Mouse (Mus musculus) adrenal gland, postnatal 36 days (tissue): ENCODE measurements around the gene Gm5485. TPM values are rescaled to one million over a fixed set of nuclear protein-coding genes. Genes with fewer than 3 reads are reported as not detected.

Experiments used
- DNase-seq, 2 experiments: peaks; one replicate each; pipeline ENCODE4 v3.0.0; 2021; ENCODE audit warnings: mixed read lengths in 1 of 2
- long read RNA-seq, 2 experiments: library from polyadenylated mRNA; stranded (forward); transcript quantifications; one replicate each; pipeline ENCODE4 v2.0.0; 2021; ENCODE audit warnings: borderline sequencing depth in 2 of 2
- total RNA-seq, 2 experiments: library from RNA; stranded (reverse); gene quantifications; 2 replicates each; pipeline ENCODE4 v1.2.3; 2021

Gm5485 gene
- not detected for total RNA-seq
- long read RNA-seq, experiment 1: 0 reads
- long read RNA-seq, experiment 2: 0 reads

DNA sequence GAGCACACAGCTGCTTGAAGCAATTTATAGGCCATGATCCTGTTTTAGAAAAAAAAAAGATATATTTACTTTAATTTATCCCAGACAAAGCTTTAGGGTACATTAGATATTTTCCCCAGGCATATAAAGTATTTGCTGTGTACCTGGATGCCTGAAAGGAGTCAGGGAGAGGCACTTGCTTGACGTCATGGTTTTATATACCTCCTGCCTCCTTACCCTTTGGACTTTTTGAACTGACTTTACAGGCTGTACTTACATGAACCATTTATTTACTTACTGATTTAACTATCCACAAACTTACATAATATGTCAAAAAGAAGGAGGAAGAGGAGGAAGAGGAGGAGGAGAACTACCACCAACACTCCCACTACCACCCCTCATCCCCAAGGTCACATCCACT lies at the start of gene Gm5485:
Gene Gm5485, minus strand, starts transcription at position 171 of the 400 bp plus-strand sequence.
- no peak for DNase-seq

DNA sequence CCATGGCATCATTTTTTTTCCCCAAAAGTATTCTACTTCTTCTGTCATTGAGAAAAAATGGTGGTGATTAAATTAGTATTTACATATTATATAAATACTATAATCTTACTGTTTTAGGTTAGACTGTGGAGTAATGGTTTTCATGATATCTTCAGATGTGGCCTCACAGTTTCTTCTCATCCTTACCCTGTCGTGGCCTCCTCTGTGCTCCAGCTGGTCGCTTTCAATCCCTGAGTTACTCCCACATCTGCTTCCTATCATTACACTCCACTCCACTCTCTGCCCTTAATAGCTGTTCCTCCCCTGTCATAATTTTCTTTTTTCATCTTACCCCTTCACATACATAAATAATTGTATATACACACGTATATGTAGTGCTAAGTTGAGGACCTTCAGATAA lies 41.0 kb upstream of the Gm5485 start:
- no peak for DNase-seq

DNA sequence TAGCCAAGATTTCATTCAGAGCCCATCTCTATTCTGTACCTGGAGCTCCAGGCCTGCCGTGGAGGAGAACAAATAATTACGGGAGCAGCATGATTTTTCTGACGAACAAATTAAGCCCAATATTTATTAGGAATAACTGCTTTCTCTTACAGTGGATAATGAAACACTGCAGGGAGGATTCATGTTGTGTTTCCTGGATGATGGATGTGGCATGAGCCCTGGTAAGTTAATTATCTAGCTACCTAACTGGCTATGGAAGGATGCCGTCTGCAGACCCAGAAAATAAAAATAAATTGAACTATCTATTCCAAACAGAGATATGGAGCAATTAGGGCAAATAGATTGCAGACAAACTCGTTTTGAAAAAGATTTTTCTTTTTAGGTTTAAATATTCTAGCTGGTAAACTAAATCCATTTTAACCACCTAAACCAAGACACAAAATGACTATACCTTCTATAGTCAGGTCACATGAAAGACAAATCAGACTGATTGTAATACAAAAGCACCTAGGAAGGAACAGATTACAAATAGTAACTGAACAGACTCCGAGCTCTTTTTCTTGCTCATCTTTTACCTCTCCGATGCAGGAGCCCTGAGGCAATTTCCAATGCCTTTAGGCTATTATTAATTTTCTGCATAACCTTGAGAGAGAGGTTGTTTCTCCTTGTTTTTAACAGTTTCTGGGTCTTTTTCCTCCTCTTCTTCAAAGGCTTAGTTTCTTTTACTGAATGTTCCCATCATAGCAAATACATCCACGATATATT lies 34.1 kb upstream of the Gm5485 start:
- no peak for DNase-seq

GRCm38 (mm10) chr16:48444589-48444988 lies 32.4 kb upstream of the Gm5485 start:
- no peak for DNase-seq

DNA sequence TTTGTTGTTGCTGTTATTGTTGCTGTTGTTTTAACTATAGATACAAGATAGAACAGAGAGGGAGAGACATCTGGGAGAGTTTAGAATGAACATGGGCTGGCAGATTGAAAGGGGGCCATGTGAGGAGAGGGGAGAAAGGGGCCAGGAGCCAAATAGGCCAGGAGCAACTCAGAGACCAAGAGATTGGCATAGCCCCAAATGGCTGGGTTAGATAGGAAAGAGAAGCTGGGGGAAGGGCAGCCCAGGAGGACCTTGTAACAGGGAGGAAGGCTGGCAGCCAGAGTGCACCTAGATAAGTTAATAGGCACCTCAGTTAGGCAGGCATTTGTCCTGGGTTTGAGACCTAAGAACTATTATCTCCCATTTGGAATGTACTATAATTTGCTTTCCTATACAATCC lies 25.3 kb upstream of the Gm5485 start:
- DNase-seq: no peak

GRCm38 (mm10) chr16:48435454-48435853 lies 23.2 kb upstream of the Gm5485 start:
- no peak for DNase-seq

- no peak for DNase-seq
Observed at GRCm38 (mm10) chr16:48431027-48431426, 18.8 kb upstream of the Gm5485 start, which contains the start of gene Morc1. Gene Morc1 (plus strand): TSS chr16:48431237.

DNA sequence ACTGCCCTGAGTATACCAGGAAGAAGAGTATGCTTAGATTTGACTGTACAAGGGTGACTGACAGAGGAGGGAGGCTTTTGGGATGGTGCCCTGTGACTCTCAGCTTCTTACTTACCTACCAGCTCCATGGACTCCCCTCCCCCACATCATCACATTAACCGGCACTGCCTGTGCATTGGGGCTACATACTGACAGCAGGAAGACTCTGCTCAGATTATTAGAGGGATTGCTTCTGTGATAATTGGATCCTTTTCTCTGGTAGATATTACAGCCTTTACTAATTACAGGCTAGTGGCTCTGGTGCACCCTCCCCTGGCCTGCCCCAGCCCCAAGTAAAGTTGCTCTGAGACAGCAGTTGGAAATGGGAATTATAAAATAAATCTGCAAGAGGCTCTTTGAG lies 17.2 kb upstream of the Gm5485 start:
- no peak for DNase-seq

DNA sequence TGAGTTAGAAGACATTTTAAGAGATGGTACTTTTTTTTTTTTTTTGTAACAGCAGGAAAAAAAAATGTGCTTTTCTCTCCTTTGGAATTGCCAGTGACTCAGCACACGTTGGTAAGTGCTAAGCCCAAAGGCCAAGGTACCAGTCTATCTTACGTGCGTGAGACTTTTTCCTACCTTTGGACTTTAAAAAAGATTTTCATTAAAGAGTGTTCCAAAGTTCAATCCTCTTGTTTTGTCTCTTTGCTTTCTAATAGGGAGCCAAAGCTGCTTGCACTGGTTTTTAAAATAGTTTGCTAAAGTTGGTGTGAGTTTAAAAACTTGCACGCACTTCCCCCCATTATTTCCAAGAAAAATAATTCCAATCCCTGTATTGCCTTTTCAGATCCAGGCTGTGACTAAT lies 11.9 kb upstream of the Gm5485 start:
- DNase-seq: peak in 1 of 2 experiments; percentile 11

- no peak for DNase-seq
Observed at GRCm38 (mm10) chr16:48422501-48422900, 10.3 kb upstream of the Gm5485 start.

- no peak for DNase-seq
Observed at GRCm38 (mm10) chr16:48419035-48419434, 6.8 kb upstream of the Gm5485 start.

- DNase-seq: no peak
Observed at GRCm38 (mm10) chr16:48418557-48418956, 6.3 kb upstream of the Gm5485 start.

GRCm38 (mm10) chr16:48410125-48410524 lies 2.1 kb downstream of the Gm5485 start:
- no peak for DNase-seq

DNA sequence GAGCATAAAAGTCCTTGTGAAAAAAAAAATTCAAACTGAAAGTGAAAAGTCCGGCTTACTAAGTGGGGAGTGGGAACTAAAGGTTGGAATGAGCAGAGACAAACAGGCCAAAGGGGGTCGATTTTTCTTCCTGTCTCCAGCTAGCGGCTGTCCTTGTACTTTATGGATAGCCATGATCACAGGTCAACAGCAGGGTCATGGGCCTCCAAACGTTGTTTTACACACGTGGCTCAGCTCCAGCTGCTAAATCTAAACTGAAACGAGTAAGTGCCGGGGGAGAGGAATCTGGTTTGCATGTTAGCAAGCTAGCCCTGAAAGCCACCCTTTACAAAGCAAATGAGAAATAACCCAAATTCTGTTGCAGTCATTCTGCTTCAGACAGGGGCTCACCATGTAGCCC lies 2.6 kb downstream of the Gm5485 start:
- peak; percentile 25 to 36 for DNase-seq

DNA sequence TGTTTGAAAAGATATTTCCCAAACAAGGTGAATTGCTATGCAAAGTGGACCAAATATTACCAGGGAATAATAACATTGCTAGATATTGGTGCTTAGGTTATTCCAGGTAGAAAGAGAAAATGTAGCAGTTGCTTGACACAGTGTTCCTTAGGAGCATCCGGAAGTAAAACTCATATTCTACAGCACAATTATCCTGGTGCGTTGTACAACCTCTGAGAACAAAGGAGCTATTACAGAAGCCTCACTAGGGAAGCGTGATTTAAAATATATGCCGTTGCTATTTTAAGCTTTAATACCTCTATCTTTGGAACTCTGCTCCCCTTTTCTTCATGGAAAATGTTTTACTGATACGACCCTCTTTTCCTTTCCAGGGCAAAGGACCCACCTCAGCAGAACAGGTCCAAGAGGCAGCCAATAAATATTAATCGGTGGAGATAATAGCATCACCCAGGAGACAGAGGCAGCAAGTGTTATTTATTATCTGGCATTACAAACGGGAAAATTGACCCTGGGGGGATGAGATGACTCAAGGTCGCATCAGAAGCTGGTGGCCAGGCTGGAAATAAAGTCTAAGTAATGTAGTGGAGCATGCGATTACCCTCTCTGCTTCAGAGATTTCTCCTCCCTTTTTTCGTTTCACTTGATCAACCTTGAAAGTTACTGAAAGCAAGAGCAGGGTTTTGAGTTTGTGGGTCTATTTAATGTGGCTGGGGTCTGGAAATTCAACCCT lies 6.4 kb downstream of the Gm5485 start:
- DNase-seq: peak; percentile 13 to 28

DNA sequence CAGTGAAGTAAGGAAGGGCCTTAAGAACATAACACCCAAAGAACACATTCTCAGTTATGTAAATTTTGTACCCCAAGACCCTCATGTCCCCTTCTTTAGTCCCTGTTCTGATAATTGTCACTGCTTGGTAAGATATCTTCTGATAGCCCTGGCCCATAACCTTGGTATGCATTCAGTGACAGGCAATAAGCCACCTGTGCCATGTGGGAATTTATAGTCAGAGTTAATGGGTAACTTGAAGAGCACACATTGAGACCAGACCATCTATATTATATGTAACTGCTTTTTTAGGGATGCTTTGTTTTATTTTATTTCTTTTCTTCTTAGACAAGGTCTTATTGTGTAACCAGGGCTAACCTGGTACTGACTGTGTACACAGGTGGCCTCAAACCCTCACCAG lies 8.2 kb downstream of the Gm5485 start:
- DNase-seq: no peak

GRCm38 (mm10) chr16:48403423-48403822 lies 8.8 kb downstream of the Gm5485 start:
- no peak for DNase-seq

GRCm38 (mm10) chr16:48402963-48403362 lies 9.3 kb downstream of the Gm5485 start:
- no peak for DNase-seq

GRCm38 (mm10) chr16:48395278-48395677 lies 16.9 kb downstream of the Gm5485 start:
- no peak for DNase-seq

DNA sequence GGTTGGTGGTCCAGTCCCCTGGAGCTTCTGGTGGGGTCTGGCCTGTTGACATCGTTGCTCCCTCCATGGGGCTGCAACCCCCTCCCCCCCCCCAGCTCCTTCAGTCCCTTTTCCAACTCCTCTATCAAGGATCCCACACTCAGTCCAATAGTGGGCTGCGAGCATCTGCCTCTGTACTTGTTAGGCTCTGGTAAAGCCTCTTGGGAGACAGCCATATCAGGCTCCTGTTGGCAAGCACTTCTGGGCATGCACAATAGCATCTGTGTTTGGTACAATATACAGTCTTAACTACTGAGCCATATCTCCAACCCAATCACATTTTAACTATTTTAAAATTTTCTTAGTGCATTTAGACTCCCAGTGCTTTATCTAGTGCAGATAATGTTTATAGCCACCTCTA lies 25.2 kb downstream of the Gm5485 start:
- DNase-seq: no peak

DNA sequence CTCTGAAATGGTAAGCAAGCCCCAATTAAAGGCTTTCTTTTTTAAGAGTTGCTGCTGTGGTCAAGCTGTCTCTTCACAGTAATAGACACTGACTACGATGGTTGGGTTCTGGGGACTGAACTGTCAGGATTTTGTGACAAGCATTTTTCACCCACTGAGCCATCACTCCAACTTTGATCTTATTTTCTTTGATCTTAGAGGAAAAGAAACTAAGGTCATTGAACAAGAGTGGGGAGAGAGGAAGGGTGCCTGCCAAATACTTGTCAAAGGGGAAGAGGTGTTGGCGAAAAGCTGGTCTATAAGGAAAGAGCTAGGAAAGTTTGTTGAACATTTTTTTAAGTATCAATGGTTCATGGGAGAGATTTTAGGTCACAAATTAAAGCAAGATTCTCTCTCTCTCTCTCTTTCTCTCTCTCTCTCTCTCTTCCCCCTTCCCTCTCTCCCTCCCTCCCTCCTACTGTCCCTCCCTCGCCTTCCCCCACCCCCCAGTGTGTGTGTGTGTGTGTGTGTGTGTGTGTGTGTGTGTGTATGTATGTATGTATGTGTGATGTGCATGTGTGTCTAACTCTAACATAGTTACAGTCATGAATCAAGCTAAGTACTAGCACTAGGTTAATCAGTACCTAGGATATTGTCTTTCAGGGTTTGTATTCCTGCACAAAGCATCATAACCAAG lies 28.5 kb downstream of the Gm5485 start:
- peak in 1 of 2 experiments; percentile 5 for DNase-seq

DNA sequence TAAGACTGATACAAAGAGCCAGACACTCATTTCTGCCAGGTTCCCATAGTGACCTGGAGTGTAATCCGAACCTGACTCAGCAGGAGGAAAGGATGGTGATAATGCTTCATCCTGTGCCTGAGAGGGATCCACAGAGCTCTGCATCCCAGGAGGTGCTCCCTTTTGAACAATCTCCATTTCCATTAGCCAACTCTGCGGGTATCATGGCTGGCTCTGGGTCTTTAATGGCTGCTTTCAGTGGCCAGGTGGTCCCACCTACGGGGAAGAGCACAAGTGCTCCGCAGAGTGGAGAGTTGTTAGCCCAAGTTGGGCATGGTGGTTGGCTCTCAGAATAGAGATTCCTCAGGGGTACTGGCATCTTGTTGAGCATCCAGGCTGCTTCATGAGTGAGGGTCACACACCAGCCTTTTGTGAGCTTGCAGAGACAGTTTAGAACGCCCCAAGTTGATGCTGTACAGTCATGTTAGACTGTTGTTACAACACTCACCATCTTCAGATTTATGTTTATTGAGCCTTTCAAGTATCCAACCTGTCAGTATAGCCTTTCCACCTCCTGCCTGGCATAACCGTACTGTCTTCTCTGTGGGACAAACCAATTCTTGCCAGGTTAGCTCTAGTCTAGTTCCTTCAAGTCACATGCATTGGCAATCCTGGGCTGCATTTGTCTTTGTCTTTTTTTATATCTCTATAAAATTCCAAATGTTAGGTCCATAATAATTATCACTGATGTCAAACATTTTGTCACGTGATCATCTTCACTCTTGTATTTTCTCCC lies 38.3 kb downstream of the Gm5485 start:
- no peak for DNase-seq
